ENCODE assay signal across 13 mouse cellular contexts in genomic region chr11:77947860-77948259, GRCm38 (mm10). TPM values are rescaled to one million over a fixed set of nuclear protein-coding genes. Genes with fewer than 3 reads are reported as not detected.
DNase-seq lines count a peak whose midpoint lies in the region; ATAC-seq and TF ChIP-seq lines count a peak whose summit lies in the region.
"Had no signal": no experiment of that assay in that cellular context is flagged by ENCODE, and none has a peak within 500 bp of the region (broad histone marks: within the 10 kb centered on the region; RNA-seq: fewer than 3 reads in every experiment).

No protein-coding gene starts in this region.

- H3K27ac ChIP-seq in embryonic facial prominence, embryonic 15.5 days (replicated peaks): no peak overlapping the region
- H3K27ac ChIP-seq in hindbrain, embryonic 15.5 days (replicated peaks): peak overlapping the region; percentile 31; the same call in 1 of the 2 replicates
- H3K27ac ChIP-seq in midbrain, postnatal 0 days (ENCODE audit: low read depth, low read length): no peak overlapping the region

- no peaks in the 10 kb centered on the region for H3K9me3 ChIP-seq in embryonic facial prominence, embryonic 15.5 days (replicated peaks)
- no peaks in the 10 kb centered on the region for H3K9me3 ChIP-seq in hindbrain, embryonic 15.5 days
- no peaks in the 10 kb centered on the region for H3K9me3 ChIP-seq in midbrain, postnatal 0 days (ENCODE audit: low read length)

- TF ChIP-seq CTCF in midbrain, postnatal 0 days (IDR thresholded peaks at IDR 0.05): no peak

- H3K27me3 ChIP-seq in embryonic facial prominence, embryonic 15.5 days: peaks cover 32% of the 10 kb centered on the region
- H3K27me3 ChIP-seq in hindbrain, embryonic 15.5 days: peaks cover 6% of the 10 kb centered on the region; the same call in 1 of the 2 replicates
- no peaks in the 10 kb centered on the region for H3K27me3 ChIP-seq in midbrain, postnatal 0 days (ENCODE audit: insufficient read depth, low read length)

- H3K4me3 ChIP-seq in embryonic facial prominence, embryonic 15.5 days (replicated peaks): no peak overlapping the region
- no peak overlapping the region for H3K4me3 ChIP-seq in hindbrain, embryonic 15.5 days
- no peak overlapping the region for H3K4me3 ChIP-seq in midbrain, postnatal 0 days (ENCODE audit: low read depth, low read length)

- H3K9ac ChIP-seq in embryonic facial prominence, embryonic 15.5 days: no peak overlapping the region
- H3K9ac ChIP-seq in hindbrain, embryonic 15.5 days: no peak overlapping the region
- no peak overlapping the region for H3K9ac ChIP-seq in midbrain, postnatal 0 days (replicated peaks; ENCODE audit: low read length, poor library complexity, severe bottlenecking)

- H3K4me2 ChIP-seq in embryonic facial prominence, embryonic 15.5 days (replicated peaks): no peak overlapping the region
- H3K4me2 ChIP-seq in hindbrain, embryonic 15.5 days: peak overlapping the region; percentile 28
- H3K4me2 ChIP-seq in midbrain, postnatal 0 days (ENCODE audit: low read depth, low read length, poor library complexity, severe bottlenecking): 0 out of 2 replicates have a peak overlapping the region, but pooled peaks have one; percentile 5

- no peaks in the 10 kb centered on the region for H3K36me3 ChIP-seq in embryonic facial prominence, embryonic 15.5 days
- no peaks in the 10 kb centered on the region for H3K36me3 ChIP-seq in hindbrain, embryonic 15.5 days
- H3K36me3 ChIP-seq in midbrain, postnatal 0 days (ENCODE audit: insufficient read depth, low read length): no peaks in the 10 kb centered on the region

- 6% methylated on average over 9 of the region's 9 CpGs for WGBS in embryonic facial prominence, embryonic 15.5 days
- WGBS in hindbrain, embryonic 15.5 days: 6% methylated on average over 9 of the region's 9 CpGs
- 10% methylated on average over 9 of the region's 9 CpGs for WGBS in midbrain, postnatal 0 days

- H3K4me1 ChIP-seq in embryonic facial prominence, embryonic 15.5 days: 0 out of 2 replicates have a peak, but pooled peaks cover 7% of the 10 kb centered on the region
- H3K4me1 ChIP-seq in hindbrain, embryonic 15.5 days (replicated peaks): peaks cover 34% of the 10 kb centered on the region
- H3K4me1 ChIP-seq in midbrain, postnatal 0 days (ENCODE audit: insufficient read depth, low read length): no peaks in the 10 kb centered on the region

- 0 out of 2 replicates have a peak, but pooled peaks have one; percentile 43 for ATAC-seq in embryonic facial prominence, embryonic 15.5 days (ENCODE audit: insufficient number of reproducible peaks, low FRiP score, low TSS enrichment, low read depth)
- ATAC-seq in hindbrain, embryonic 15.5 days (ENCODE audit: low FRiP score, low read depth): peak; percentile 43; the same call in 1 of the 2 replicates
- peak; percentile 20; the same call in 1 of the 2 replicates for ATAC-seq in midbrain, postnatal 0 days (ENCODE audit: low FRiP score)
- no peak for ATAC-seq in erythroid progenitor cell, adult 5-6 weeks (replicated peaks; ENCODE audit: low FRiP score, poor library complexity, severe bottlenecking)

- DNase-seq in ZHBTc4 (ENCODE audit: low read depth, low spot score): peak; percentile 96
- DNase-seq in midbrain, postnatal 0 days (ENCODE audit: low spot score): peak; percentile 75
- no peak for DNase-seq in MN1 (ENCODE audit: low spot score)
- no peak for DNase-seq in cerebellum, adult 11 months
- DNase-seq in cerebellum, adult 9-11 months: no peak
- DNase-seq: cerebellum, adult 8-10 months; kidney, adult 8-10 months; left cerebral cortex, postnatal 4 days; thymus, postnatal 14 days had no signal

RNA-seq across cellular contexts. Expression of gene Sez6, which starts 17.3 kb away (rescaled TPM):
- polyA plus RNA-seq in embryonic facial prominence, embryonic 15.5 days (2015; fragmentation: Nextera tagmentation; extraction: Ambion mirVana): 0.60 and 1.3 TPM in 2 replicates
- polyA plus RNA-seq in hindbrain, embryonic 15.5 days (2015; fragmentation: Nextera tagmentation; extraction: Ambion mirVana): 123 and 151 TPM in 2 replicates
- total RNA-seq in midbrain, postnatal 0 days (2014; rRNA removed): 160 and 173 TPM in 2 replicates
- 121 and 125 TPM in 2 replicates for polyA plus RNA-seq in midbrain, postnatal 0 days (2015; fragmentation: Nextera tagmentation; extraction: Ambion mirVana)
- total RNA-seq in erythroid progenitor cell, adult 5-6 weeks (2015; ENCODE audit: low replicate concordance): not detected in 2 replicates
- not detected in 2 replicates for total RNA-seq in erythroid progenitor cell, adult 5-6 weeks (2017; ENCODE audit: low replicate concordance)
- total RNA-seq: neutrophil, adult 5-6 weeks had no signal

RNA-seq across cellular contexts. Expression of gene Phf12, which starts 34.7 kb away (rescaled TPM):
- polyA plus RNA-seq in embryonic facial prominence, embryonic 15.5 days (2015; fragmentation: Nextera tagmentation; extraction: Ambion mirVana): 16.8 and 18.4 TPM in 2 replicates
- 15.1 and 19.0 TPM in 2 replicates for polyA plus RNA-seq in hindbrain, embryonic 15.5 days (2015; fragmentation: Nextera tagmentation; extraction: Ambion mirVana)
- total RNA-seq in midbrain, postnatal 0 days (2014; rRNA removed): 31.6 and 53.9 TPM in 2 replicates
- polyA plus RNA-seq in midbrain, postnatal 0 days (2015; fragmentation: Nextera tagmentation; extraction: Ambion mirVana): 9.3 and 9.9 TPM in 2 replicates
- total RNA-seq in erythroid progenitor cell, adult 5-6 weeks (2015; ENCODE audit: low replicate concordance): 45.7 and 92.3 TPM in 2 replicates
- 27.2 and 39.9 TPM in 2 replicates for total RNA-seq in erythroid progenitor cell, adult 5-6 weeks (2017; ENCODE audit: low replicate concordance)

RNA-seq across cellular contexts. Expression of gene Pipox, which starts 54.0 kb away (rescaled TPM):
- 0.45 and 1.0 TPM in 2 replicates for polyA plus RNA-seq in embryonic facial prominence, embryonic 15.5 days (2015; fragmentation: Nextera tagmentation; extraction: Ambion mirVana)
- polyA plus RNA-seq in hindbrain, embryonic 15.5 days (2015; fragmentation: Nextera tagmentation; extraction: Ambion mirVana): 5.1 and 5.6 TPM in 2 replicates
- 3.4 and 3.6 TPM in 2 replicates for total RNA-seq in midbrain, postnatal 0 days (2014; rRNA removed)
- polyA plus RNA-seq in midbrain, postnatal 0 days (2015; fragmentation: Nextera tagmentation; extraction: Ambion mirVana): 3.8 and 5.1 TPM in 2 replicates
- not detected in 2 replicates for total RNA-seq in erythroid progenitor cell, adult 5-6 weeks (2015; ENCODE audit: low replicate concordance)
- not detected in 2 replicates for total RNA-seq in erythroid progenitor cell, adult 5-6 weeks (2017; ENCODE audit: low replicate concordance)
- total RNA-seq: neutrophil, adult 5-6 weeks had no signal

Comparison
In these comparisons a context has a peak if more than half of its experiments do, and no peak if none do; other contexts are left out.
1. DNase-seq: peak in ZHBTc4 (single experiment) and midbrain, postnatal 0 days (single experiment); none in MN1 (single experiment), cerebellum, adult 11 months (single experiment) and cerebellum, adult 9-11 months (single experiment).
2. RNA of gene Sez6, which starts 17.3 kb away (polyA plus RNA-seq): 123 to 151 TPM in hindbrain, embryonic 15.5 days and 121 to 125 TPM in midbrain, postnatal 0 days; 0.60 to 1.3 TPM in embryonic facial prominence, embryonic 15.5 days; every median in the first group is over 10 times any median in the second.